Mouse (Mus musculus) C2C12 (cell line): Measurements from ENCODE around the gene Acbd5.

Experiments used
- CEBPB ChIP-seq: IDR thresholded peaks from one replicate; pipeline ENCODE4 v1.6.1; 2011; ENCODE audit warnings: low read depth, mild to moderate bottlenecking, control low read depth, moderate library complexity
- CTCF ChIP-seq: IDR thresholded peaks from one replicate; pipeline ENCODE4 v1.5.1; 2011; ENCODE audit not compliant: control insufficient read depth, insufficient read depth, insufficient read length
- MAX ChIP-seq: IDR thresholded peaks from one replicate; pipeline ENCODE4 v1.6.1; 2011; ENCODE audit warnings: mild to moderate bottlenecking, control low read depth
- MYOD1 ChIP-seq: IDR thresholded peaks from one replicate; pipeline ENCODE4 v1.6.1; 2011; ENCODE audit warnings: low read depth; ENCODE audit not compliant: control insufficient read depth, insufficient read length
- MYOG ChIP-seq: IDR thresholded peaks from one replicate; pipeline ENCODE4 v1.6.1; 2011; ENCODE audit not compliant: control insufficient read depth, insufficient read length; ENCODE audit errors: extremely low read depth
- USF1 ChIP-seq: IDR thresholded peaks from one replicate; pipeline ENCODE4 v1.6.1; 2011; ENCODE audit warnings: low read depth, mild to moderate bottlenecking, control low read depth, moderate library complexity

GRCm38 (mm10) chr2:23076783-23077182 is 8.8 kb downstream of the Acbd5 start:
- TF ChIP-seq CEBPB (no peak), CTCF (no peak), MYOG (no peak), USF1 (no peak), MAX (no peak), MYOD1 (no peak)
